Mouse (Mus musculus): ENCODE measurements around the gene Mb21d2. TPM values are rescaled to one million over a fixed set of nuclear protein-coding genes. Genes with fewer than 3 reads are reported as not detected.

Mb21d2 gene
- polyA plus RNA-seq, 1 experiment, result not detected

- Histone ChIP-seq H3K4me3 (replicated peaks) (no peak overlapping the region), H3K36me3 (ENCODE audit: control insufficient read depth) (no peaks in the 10 kb centered on the region), H3K9me3 (ENCODE audit: control insufficient read depth, low read length) (no peaks in the 10 kb centered on the region; the same call in 1 of the 2 replicates), H3K4me1 (ENCODE audit: control insufficient read depth) (no peaks in the 10 kb centered on the region), H3K27me3 (ENCODE audit: control insufficient read depth) (no peaks in the 10 kb centered on the region)
- no peak for TF ChIP-seq GATA1 (IDR thresholded peaks at IDR 0.05; ENCODE audit: low read length)
- no peak for TF ChIP-seq TAL1 (IDR thresholded peaks at IDR 0.05; ENCODE audit: low read length)
Observed at GRCm38 (mm10) chr16:28905567-28906289, 23.7 kb downstream of the Mb21d2 start.

GRCm38 (mm10) chr16:28902620-28903565, 26.6 kb downstream of the Mb21d2 start:
- TF ChIP-seq GATA1 (IDR thresholded peaks at IDR 0.05; ENCODE audit: low read length) (no peak), TAL1 (IDR thresholded peaks at IDR 0.05; ENCODE audit: low read length) (no peak)
- no peaks in the 10 kb centered on the region for H3K27me3 ChIP-seq (ENCODE audit: control insufficient read depth)
- no peaks in the 10 kb centered on the region for H3K4me1 ChIP-seq (ENCODE audit: control insufficient read depth)
- peaks cover 4% of the 10 kb centered on the region; the same call in 1 of the 2 replicates for H3K9me3 ChIP-seq (ENCODE audit: control insufficient read depth, low read length)
- no peak overlapping the region for H3K4me3 ChIP-seq (replicated peaks)
- H3K36me3 ChIP-seq (ENCODE audit: control insufficient read depth), result no peaks in the 10 kb centered on the region

GRCm38 (mm10) chr16:28899161-28899540, 30.3 kb downstream of the Mb21d2 start:
- no peaks in the 10 kb centered on the region for H3K36me3 ChIP-seq (ENCODE audit: control insufficient read depth)
- no peak overlapping the region for H3K4me3 ChIP-seq (replicated peaks)
- peaks cover 16% of the 10 kb centered on the region for H3K9me3 ChIP-seq (ENCODE audit: control insufficient read depth, low read length)
- TF ChIP-seq TAL1 (IDR thresholded peaks at IDR 0.05; ENCODE audit: low read length) (no peak), GATA1 (IDR thresholded peaks at IDR 0.05; ENCODE audit: low read length) (no peak)
- H3K4me1 ChIP-seq (ENCODE audit: control insufficient read depth), result no peaks in the 10 kb centered on the region
- H3K27me3 ChIP-seq (ENCODE audit: control insufficient read depth), result no peaks in the 10 kb centered on the region

GRCm38 (mm10) chr16:28898509-28899160, 30.8 kb downstream of the Mb21d2 start:
- no peaks in the 10 kb centered on the region for H3K27me3 ChIP-seq (ENCODE audit: control insufficient read depth)
- H3K4me3 ChIP-seq (replicated peaks), result no peak overlapping the region
- H3K36me3 ChIP-seq (ENCODE audit: control insufficient read depth), result no peaks in the 10 kb centered on the region
- no peaks in the 10 kb centered on the region for H3K4me1 ChIP-seq (ENCODE audit: control insufficient read depth)
- peaks cover 18% of the 10 kb centered on the region for H3K9me3 ChIP-seq (ENCODE audit: control insufficient read depth, low read length)
- TF ChIP-seq GATA1 (IDR thresholded peaks at IDR 0.05; ENCODE audit: low read length), result no peak
- TF ChIP-seq TAL1 (IDR thresholded peaks at IDR 0.05; ENCODE audit: low read length), result no peak

- H3K4me1 ChIP-seq (ENCODE audit: control insufficient read depth), result no peaks in the 10 kb centered on the region
- H3K27me3 ChIP-seq (ENCODE audit: control insufficient read depth), result no peaks in the 10 kb centered on the region
- TF ChIP-seq TAL1 (IDR thresholded peaks at IDR 0.05; ENCODE audit: low read length) (no peak), GATA1 (IDR thresholded peaks at IDR 0.05; ENCODE audit: low read length) (no peak)
- H3K9me3 ChIP-seq (ENCODE audit: control insufficient read depth, low read length), result peaks cover 28% of the 10 kb centered on the region
- H3K36me3 ChIP-seq (ENCODE audit: control insufficient read depth), result no peaks in the 10 kb centered on the region
- no peak overlapping the region for H3K4me3 ChIP-seq (replicated peaks)
Observed at GRCm38 (mm10) chr16:28896571-28896970, 32.9 kb downstream of the Mb21d2 start.

GRCm38 (mm10) chr16:28894872-28895271, 34.6 kb downstream of the Mb21d2 start:
- H3K4me1 ChIP-seq (ENCODE audit: control insufficient read depth), result no peaks in the 10 kb centered on the region
- no peaks in the 10 kb centered on the region for H3K36me3 ChIP-seq (ENCODE audit: control insufficient read depth)
- peaks cover 39% of the 10 kb centered on the region for H3K9me3 ChIP-seq (ENCODE audit: control insufficient read depth, low read length)
- no peak for TF ChIP-seq TAL1 (IDR thresholded peaks at IDR 0.05; ENCODE audit: low read length)
- no peak for TF ChIP-seq GATA1 (IDR thresholded peaks at IDR 0.05; ENCODE audit: low read length)
- H3K27me3 ChIP-seq (ENCODE audit: control insufficient read depth), result no peaks in the 10 kb centered on the region
- no peak overlapping the region for H3K4me3 ChIP-seq (replicated peaks)

GRCm38 (mm10) chr16:28893266-28893665, 36.2 kb downstream of the Mb21d2 start:
- Histone ChIP-seq H3K9me3 (ENCODE audit: control insufficient read depth, low read length) (peaks cover 49% of the 10 kb centered on the region), H3K27me3 (ENCODE audit: control insufficient read depth) (no peaks in the 10 kb centered on the region), H3K4me1 (ENCODE audit: control insufficient read depth) (no peaks in the 10 kb centered on the region), H3K4me3 (replicated peaks) (no peak overlapping the region), H3K36me3 (ENCODE audit: control insufficient read depth) (no peaks in the 10 kb centered on the region)
- TF ChIP-seq TAL1 (IDR thresholded peaks at IDR 0.05; ENCODE audit: low read length) (no peak), GATA1 (IDR thresholded peaks at IDR 0.05; ENCODE audit: low read length) (no peak)

GRCm38 (mm10) chr16:28886201-28886745, 43.2 kb downstream of the Mb21d2 start:
- H3K36me3 ChIP-seq (ENCODE audit: control insufficient read depth), result no peaks in the 10 kb centered on the region
- no peaks in the 10 kb centered on the region for H3K4me1 ChIP-seq (ENCODE audit: control insufficient read depth)
- H3K4me3 ChIP-seq (replicated peaks), result no peak overlapping the region
- TF ChIP-seq GATA1 (IDR thresholded peaks at IDR 0.05; ENCODE audit: low read length), result no peak
- no peak for TF ChIP-seq TAL1 (IDR thresholded peaks at IDR 0.05; ENCODE audit: low read length)
- no peaks in the 10 kb centered on the region for H3K27me3 ChIP-seq (ENCODE audit: control insufficient read depth)
- H3K9me3 ChIP-seq (ENCODE audit: control insufficient read depth, low read length), result peaks cover 37% of the 10 kb centered on the region
